Mouse (Mus musculus) stomach, embryonic 14.5 days (tissue): ENCODE measurements around the gene Snx14. TPM values are rescaled to one million over a fixed set of nuclear protein-coding genes. Genes with fewer than 3 reads are reported as not detected.

ENCODE experiments used
- ATAC-seq: fragments of 200-750 bp; cut with Nextera tagmentation; 2 replicates; pipeline ENCODE4 v1.8.0; 2017; ENCODE audit warnings: low read depth, moderate TSS enrichment; ENCODE audit not compliant: insufficient number of reproducible peaks, insufficient read depth, low FRiP score
- H3K27ac ChIP-seq: fragments of 300-500 bp; sonication (generic); 2 replicates; pipeline ENCODE4 v1.5.1; 2014; ENCODE audit warnings: mild to moderate bottlenecking, low read length, moderate library complexity, mixed read lengths
- H3K27me3 ChIP-seq: fragments of 300-500 bp; sonication (generic); 2 replicates; pipeline ENCODE4 v1.6.1; 2014; ENCODE audit warnings: low read length, control low read depth, mixed read lengths; ENCODE audit not compliant: control insufficient read depth, insufficient read depth
- H3K36me3 ChIP-seq: fragments of 300-500 bp; sonication (generic); 2 replicates; pipeline ENCODE4 v1.6.1; 2014; ENCODE audit warnings: mild to moderate bottlenecking, control low read depth, low read length, moderate library complexity, mixed read lengths; ENCODE audit not compliant: control insufficient read depth, insufficient read depth
- H3K4me1 ChIP-seq: fragments of 300-500 bp; sonication (generic); 2 replicates; pipeline ENCODE4 v1.6.1; 2014; ENCODE audit warnings: low read length, control low read depth, mixed read lengths; ENCODE audit not compliant: control insufficient read depth, insufficient read depth
- H3K4me2 ChIP-seq: fragments of 300-500 bp; sonication (generic); replicated peaks from 2 replicates; pipeline ENCODE4 v1.6.1; 2014; ENCODE audit warnings: low read depth, low read length, control low read depth
- H3K4me3 ChIP-seq: fragments of 300-500 bp; sonication (generic); 2 replicates; pipeline ENCODE4 v1.5.1; 2014; ENCODE audit warnings: low read depth, low read length, control low read depth
- H3K9ac ChIP-seq: fragments of 300-500 bp; sonication (generic); replicated peaks from 2 replicates; pipeline ENCODE4 v1.6.1; 2014; ENCODE audit warnings: low read depth, mild to moderate bottlenecking, control low read depth, low read length, moderate library complexity, mixed read lengths
- H3K9me3 ChIP-seq: fragments of 300-500 bp; sonication (generic); 2 replicates; pipeline ENCODE4 v1.6.1; 2016; ENCODE audit warnings: low read depth, low read length, control low read depth; ENCODE audit not compliant: control insufficient read depth
- WGBS: fragments of 180-500 bp; shearing (Covaris S2); extraction: QIAGEN DNeasy Blood & Tissue Kit; methylation state at CpG from one replicate; pipeline ENCODE4 v1.1.7; 2014; 5-methylcytosine and 5-hydroxymethylcytosine counted together
- polyA plus RNA-seq: library from polyadenylated mRNA; unstranded; fragments of >200 nt; fragmentation: Nextera tagmentation; extraction: Ambion mirVana; gene quantifications from 2 replicates; pipeline ENCODE4 v1.2.1, GENCODE M21; 2014

Snx14 gene
- polyA plus RNA-seq, 1 experiment from 2014 or later, result 26.1 TPM

GRCm38 (mm10) chr9:88409978-88410377 is 28.8 kb downstream of the Snx14 start:
- H3K4me1 ChIP-seq, result no peaks in the 10 kb centered on the region
- H3K36me3 ChIP-seq, result peaks cover 3% of the 10 kb centered on the region; the same call in 1 of the 2 replicates
- ATAC-seq, result no peak
- no peaks in the 10 kb centered on the region for H3K27me3 ChIP-seq
- no peaks in the 10 kb centered on the region for H3K9me3 ChIP-seq
- 82% methylated on average over 2 of the region's 2 CpGs for WGBS
- no peak overlapping the region for H3K4me3 ChIP-seq
- no peak overlapping the region for H3K9ac ChIP-seq
- no peak overlapping the region for H3K27ac ChIP-seq
- H3K4me2 ChIP-seq, result no peak overlapping the region

GRCm38 (mm10) chr9:88404515-88404914 is 34.2 kb downstream of the Snx14 start:
- no peak overlapping the region for H3K4me2 ChIP-seq
- no peak overlapping the region for H3K9ac ChIP-seq
- no peak overlapping the region for H3K27ac ChIP-seq
- ATAC-seq, result no peak
- H3K4me3 ChIP-seq, result no peak overlapping the region
- H3K36me3 ChIP-seq, result peaks cover 7% of the 10 kb centered on the region
- no peaks in the 10 kb centered on the region for H3K27me3 ChIP-seq
- WGBS, result 77% methylated on average over 6 of the region's 6 CpGs
- H3K9me3 ChIP-seq, result no peaks in the 10 kb centered on the region
- H3K4me1 ChIP-seq, result no peaks in the 10 kb centered on the region

- Histone ChIP-seq H3K9me3 (no peaks in the 10 kb centered on the region), H3K9ac (no peak overlapping the region), H3K4me2 (no peak overlapping the region), H3K27ac (no peak overlapping the region), H3K36me3 (peaks cover 7% of the 10 kb centered on the region), H3K4me1 (no peaks in the 10 kb centered on the region), H3K27me3 (no peaks in the 10 kb centered on the region), H3K4me3 (no peak overlapping the region)
- ATAC-seq, result no peak
- WGBS, result 71% methylated on average over 10 of the region's 10 CpGs
Observed at GRCm38 (mm10) chr9:88404088-88404487, 34.7 kb downstream of the Snx14 start.

- Histone ChIP-seq H3K4me1 (no peaks in the 10 kb centered on the region), H3K4me2 (no peak overlapping the region), H3K9ac (no peak overlapping the region), H3K27me3 (no peaks in the 10 kb centered on the region), H3K4me3 (no peak overlapping the region), H3K27ac (no peak overlapping the region), H3K9me3 (no peaks in the 10 kb centered on the region), H3K36me3 (peaks cover 4% of the 10 kb centered on the region)
- 94% methylated on average over 1 of the region's 1 CpGs for WGBS
- no peak for ATAC-seq
Observed at GRCm38 (mm10) chr9:88398461-88398860, 40.3 kb downstream of the Snx14 start.

- Histone ChIP-seq H3K36me3 (peaks cover 7% of the 10 kb centered on the region), H3K4me3 (no peak overlapping the region), H3K9ac (no peak overlapping the region), H3K27me3 (no peaks in the 10 kb centered on the region), H3K9me3 (no peaks in the 10 kb centered on the region), H3K27ac (no peak overlapping the region), H3K4me2 (no peak overlapping the region), H3K4me1 (no peaks in the 10 kb centered on the region)
- 85% methylated on average over 8 of the region's 8 CpGs for WGBS
- ATAC-seq, result no peak
Observed at GRCm38 (mm10) chr9:88394852-88395251, 43.9 kb downstream of the Snx14 start.

GRCm38 (mm10) chr9:88388826-88389225 is 49.9 kb downstream of the Snx14 start:
- H3K27me3 ChIP-seq, result no peaks in the 10 kb centered on the region
- no peaks in the 10 kb centered on the region for H3K9me3 ChIP-seq
- 85% methylated on average over 5 of the region's 5 CpGs for WGBS
- H3K4me2 ChIP-seq, result no peak overlapping the region
- no peak overlapping the region for H3K4me3 ChIP-seq
- H3K9ac ChIP-seq, result no peak overlapping the region
- H3K36me3 ChIP-seq, result peaks cover 15% of the 10 kb centered on the region
- H3K4me1 ChIP-seq, result no peaks in the 10 kb centered on the region
- no peak for ATAC-seq
- H3K27ac ChIP-seq, result no peak overlapping the region

GRCm38 (mm10) chr9:88380542-88380941 is 58.2 kb downstream of the Snx14 start:
- Histone ChIP-seq H3K4me3 (no peak overlapping the region), H3K27me3 (no peaks in the 10 kb centered on the region), H3K9ac (no peak overlapping the region), H3K9me3 (no peaks in the 10 kb centered on the region), H3K4me2 (no peak overlapping the region), H3K27ac (no peak overlapping the region), H3K4me1 (no peaks in the 10 kb centered on the region), H3K36me3 (peaks cover 15% of the 10 kb centered on the region; the same call in 1 of the 2 replicates)
- no peak for ATAC-seq
- 81% methylated on average over 1 of the region's 1 CpGs for WGBS

GRCm38 (mm10) chr9:88380076-88380475 is 58.7 kb downstream of the Snx14 start:
- peaks cover 15% of the 10 kb centered on the region; the same call in 1 of the 2 replicates for H3K36me3 ChIP-seq
- no peak overlapping the region for H3K9ac ChIP-seq
- H3K4me3 ChIP-seq, result no peak overlapping the region
- no peaks in the 10 kb centered on the region for H3K4me1 ChIP-seq
- no peaks in the 10 kb centered on the region for H3K27me3 ChIP-seq
- no peaks in the 10 kb centered on the region for H3K9me3 ChIP-seq
- 72% methylated on average over 7 of the region's 7 CpGs for WGBS
- no peak overlapping the region for H3K4me2 ChIP-seq
- ATAC-seq, result no peak
- H3K27ac ChIP-seq, result no peak overlapping the region

GRCm38 (mm10) chr9:88379057-88379456 is 59.7 kb downstream of the Snx14 start:
- Histone ChIP-seq H3K27me3 (no peaks in the 10 kb centered on the region), H3K9me3 (no peaks in the 10 kb centered on the region), H3K36me3 (peaks cover 15% of the 10 kb centered on the region; the same call in 1 of the 2 replicates), H3K4me1 (no peaks in the 10 kb centered on the region), H3K27ac (no peak overlapping the region), H3K4me2 (no peak overlapping the region), H3K4me3 (no peak overlapping the region), H3K9ac (no peak overlapping the region)
- WGBS, result 77% methylated on average over 3 of the region's 3 CpGs
- no peak for ATAC-seq
